Mouse (Mus musculus) forebrain, embryonic 15.5 days (tissue): ENCODE data around the gene Pecam1. TPM values are rescaled to one million over a fixed set of nuclear protein-coding genes. Genes with fewer than 3 reads are reported as not detected.
"Not testable (repeated sequence)": the region's sequence is repeated elsewhere in the genome, so short reads cannot be mapped to it uniquely, and the experiment has no call there.

Experiments
- ATAC-seq: fragments of 200-750 bp; cut with Nextera tagmentation; replicated peaks from 2 replicates; pipeline ENCODE4 v1.8.0; 2017; ENCODE audit warnings: mild to moderate bottlenecking, moderate TSS enrichment, moderate library complexity
- H3K27ac ChIP-seq: fragments of 300-500 bp; sonication (generic); replicated peaks from 2 replicates; pipeline ENCODE4 v1.5.1; 2015; ENCODE audit warnings: mild to moderate bottlenecking, inconsistent platforms
- H3K27me3 ChIP-seq: fragments of 300-500 bp; sonication (generic); 2 replicates; pipeline ENCODE4 v1.6.1; 2015; ENCODE audit warnings: inconsistent platforms
- H3K36me3 ChIP-seq: fragments of 300-500 bp; sonication (generic); 2 replicates; pipeline ENCODE4 v1.6.1; 2015; ENCODE audit warnings: mild to moderate bottlenecking, inconsistent platforms
- H3K4me1 ChIP-seq: fragments of 300-500 bp; sonication (generic); 2 replicates; pipeline ENCODE4 v1.6.1; 2015; ENCODE audit warnings: inconsistent platforms
- H3K4me2 ChIP-seq: fragments of 300-500 bp; sonication (generic); replicated peaks from 2 replicates; pipeline ENCODE4 v1.6.1; 2015; ENCODE audit warnings: mild to moderate bottlenecking, inconsistent platforms
- H3K4me3 ChIP-seq: fragments of 300-500 bp; sonication (generic); 2 replicates; pipeline ENCODE4 v1.5.1; 2015; ENCODE audit warnings: mild to moderate bottlenecking, inconsistent platforms
- H3K9ac ChIP-seq: fragments of 300-500 bp; sonication (generic); replicated peaks from 2 replicates; pipeline ENCODE4 v1.6.1; 2015; ENCODE audit warnings: mild to moderate bottlenecking, inconsistent platforms
- H3K9me3 ChIP-seq: fragments of 300-500 bp; sonication (generic); 2 replicates; pipeline ENCODE4 v1.6.1; 2016; ENCODE audit warnings: inconsistent platforms
- WGBS: fragments of 180-500 bp; shearing (Covaris S2); methylation state at CpG from one replicate; pipeline ENCODE4 v1.1.7; 2015; ENCODE audit warnings: mixed read lengths; 5-methylcytosine and 5-hydroxymethylcytosine counted together
- polyA plus RNA-seq: library from polyadenylated mRNA; unstranded; fragments of >200 nt; fragmentation: Nextera tagmentation; extraction: Ambion mirVana; gene quantifications from 2 replicates; pipeline ENCODE4 v1.2.1, GENCODE M21; 2015

Pecam1 gene
- polyA plus RNA-seq, 1 experiment from 2014 or later, result 12.1 TPM

DNA sequence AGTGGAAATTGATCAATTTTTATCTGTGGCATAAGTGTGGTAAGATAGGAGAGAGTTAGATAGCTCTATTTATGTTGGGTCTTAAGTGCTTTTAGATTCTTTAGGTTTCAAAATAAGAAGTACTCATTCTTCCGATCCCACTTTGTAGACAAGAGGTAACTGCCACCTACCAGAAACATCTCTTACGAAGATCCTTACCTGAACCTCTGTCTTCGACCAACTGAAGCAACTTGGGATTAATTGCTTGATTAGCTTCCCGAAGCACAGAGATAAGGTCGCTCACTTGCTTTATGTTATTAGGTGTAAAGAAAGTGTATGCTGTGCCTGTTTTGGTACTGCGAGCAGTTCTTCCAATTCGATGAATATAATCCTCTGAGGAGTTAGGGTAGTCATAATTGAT is 31.8 kb upstream of the Pecam1 start:
- not testable (repeated sequence) for H3K4me3 ChIP-seq, H3K9ac ChIP-seq, H3K4me2 ChIP-seq, ATAC-seq, H3K27me3 ChIP-seq, H3K9me3 ChIP-seq, H3K27ac ChIP-seq
- peaks cover 55% of the 10 kb centered on the region for H3K4me1 ChIP-seq
- 90% methylated on average over 7 of the region's 7 CpGs for WGBS
- peaks cover 63% of the 10 kb centered on the region for H3K36me3 ChIP-seq

DNA sequence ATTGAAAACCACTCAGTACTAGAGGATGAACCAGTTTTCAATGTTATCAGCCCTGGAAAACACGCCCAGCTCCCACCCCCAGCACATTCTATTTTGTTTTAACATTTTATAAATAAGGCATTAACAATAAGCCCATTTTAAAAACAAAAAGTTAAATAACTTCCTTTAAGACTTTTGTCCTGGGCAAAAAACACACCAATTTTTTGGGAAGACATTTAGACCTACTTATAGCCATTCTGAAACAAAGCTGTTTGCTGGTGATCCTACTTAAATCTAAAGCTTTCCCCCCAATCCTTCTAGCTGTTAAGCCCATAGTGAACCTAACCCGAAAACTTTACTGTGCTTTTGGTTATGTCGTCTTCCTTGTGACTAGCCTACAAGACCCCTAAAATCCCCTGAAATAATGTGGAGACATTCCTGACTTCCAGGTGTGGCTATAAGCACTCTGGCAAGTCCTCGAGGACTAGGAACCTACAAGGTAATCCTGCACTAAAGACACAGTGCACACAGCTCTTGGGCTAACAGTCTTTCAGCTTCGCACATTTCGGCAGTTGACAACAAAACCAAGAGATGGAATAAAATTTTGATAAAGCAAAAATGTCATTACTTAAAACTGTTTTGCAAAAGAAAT is 30.3 kb upstream of the Pecam1 start:
- ATAC-seq, result no peak
- Histone ChIP-seq H3K27ac (peak overlapping the region; percentile 95), H3K27me3 (no peaks in the 10 kb centered on the region), H3K9ac (no peak overlapping the region), H3K4me1 (peaks cover 44% of the 10 kb centered on the region), H3K4me3 (no peak overlapping the region), H3K9me3 (no peaks in the 10 kb centered on the region), H3K4me2 (no peak overlapping the region), H3K36me3 (peaks cover 58% of the 10 kb centered on the region)
- 73% methylated on average over 6 of the region's 6 CpGs for WGBS

DNA sequence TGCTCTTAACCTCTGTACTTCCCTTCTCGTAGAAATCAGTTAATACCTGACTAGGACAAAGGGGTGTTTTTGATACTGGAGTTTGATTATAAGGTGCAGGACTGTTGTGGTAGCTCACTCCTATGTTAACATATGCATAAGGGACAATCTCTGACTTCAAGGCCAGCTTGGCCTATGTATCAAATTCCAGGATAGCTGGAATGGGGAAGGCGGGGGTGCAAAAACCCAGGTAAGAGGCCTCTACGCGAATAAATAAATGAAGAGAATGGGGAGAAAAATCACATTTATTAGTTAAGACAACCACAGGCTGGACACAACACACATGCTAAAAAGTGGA is 29.6 kb upstream of the Pecam1 start:
- Histone ChIP-seq H3K4me3 (no peak overlapping the region), H3K36me3 (peaks cover 58% of the 10 kb centered on the region), H3K27ac (peak overlapping the region; percentile 95), H3K4me1 (peaks cover 37% of the 10 kb centered on the region), H3K9ac (no peak overlapping the region), H3K4me2 (peak overlapping the region; percentile 91; the same call in 1 of the 2 replicates), H3K9me3 (no peaks in the 10 kb centered on the region), H3K27me3 (no peaks in the 10 kb centered on the region)
- WGBS, result 64% methylated on average over 4 of the region's 4 CpGs
- ATAC-seq, result no peak; the same call in 1 of the 2 replicates

DNA sequence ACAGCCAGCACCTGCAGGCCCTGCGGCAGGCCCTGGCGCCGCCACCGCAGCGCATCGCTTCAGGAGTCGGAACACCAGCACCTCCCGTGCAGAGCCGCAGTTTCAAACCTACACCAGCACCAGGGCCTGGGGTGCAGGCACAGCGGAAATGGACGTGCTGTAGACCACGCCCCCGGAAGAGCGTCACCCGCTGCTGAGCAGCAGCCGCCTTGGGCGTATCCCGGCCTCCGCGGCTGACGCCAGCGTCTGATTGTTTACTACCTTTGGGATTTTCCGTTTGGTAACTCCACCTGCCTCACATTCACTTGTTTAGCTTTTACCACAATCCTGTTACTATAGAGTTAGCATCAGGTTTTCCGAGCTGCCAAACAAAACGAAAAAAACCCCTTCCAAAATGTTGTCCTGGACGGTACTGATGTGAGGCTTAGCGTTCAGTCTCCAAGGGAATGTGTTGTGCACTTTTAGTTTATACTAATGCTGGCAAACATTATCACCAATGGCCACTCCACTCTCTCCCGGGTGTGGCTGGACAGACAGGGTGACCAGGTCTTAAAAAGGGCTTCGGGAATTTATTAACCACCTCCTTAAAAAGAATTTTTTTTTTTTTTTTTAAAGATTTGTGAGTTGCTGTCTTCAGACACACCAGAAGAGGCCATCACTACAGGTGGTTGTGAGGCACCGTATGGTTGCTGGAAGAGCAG is 29.1 kb upstream of the Pecam1 start, which contains the start of gene Polg2:
Gene Polg2 (minus strand): TSS at position 150 of the 701 bp plus-strand sequence.
- H3K36me3 ChIP-seq, result peaks cover 58% of the 10 kb centered on the region
- peak; percentile 99 for ATAC-seq

DNA sequence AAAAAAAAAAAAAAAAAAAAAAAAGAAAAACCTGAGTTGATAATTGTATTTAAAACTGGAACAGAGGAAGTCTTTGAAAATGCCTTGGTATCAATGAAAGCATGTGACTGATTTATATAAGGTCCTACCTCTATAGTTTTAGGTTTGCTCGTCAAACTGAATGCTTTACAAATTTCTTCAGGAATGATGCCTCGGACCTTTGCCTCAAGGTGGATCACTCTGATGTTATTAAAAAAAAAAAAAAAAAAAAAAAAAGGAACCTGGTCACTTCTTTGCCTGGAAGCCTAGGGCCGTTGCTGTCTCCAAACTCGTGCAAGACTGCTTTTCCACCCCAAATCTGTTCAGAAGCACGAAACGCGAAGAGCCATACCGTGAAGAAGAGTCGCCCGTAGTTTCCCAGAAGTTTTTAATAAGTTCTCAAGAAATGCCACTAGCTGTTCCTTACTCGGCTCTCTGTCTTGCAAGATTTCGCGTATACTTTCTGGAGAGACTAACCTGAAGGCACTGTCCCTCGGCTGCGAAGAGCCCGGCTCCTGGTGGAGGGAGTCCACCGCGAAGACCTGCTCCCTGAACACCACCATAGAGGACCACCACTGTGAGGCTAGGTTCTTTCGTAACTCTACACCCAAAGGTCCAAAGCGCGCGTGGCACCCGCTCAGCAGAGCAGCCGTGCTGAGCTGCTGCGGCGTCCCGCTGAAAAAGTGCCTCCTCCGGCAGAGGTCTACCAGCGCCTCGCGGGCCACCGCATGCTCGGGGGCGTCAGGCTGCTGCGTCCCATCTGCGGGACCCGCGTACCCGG is 28.4 kb upstream of the Pecam1 start:
- Histone ChIP-seq H3K9me3 (no peaks in the 10 kb centered on the region), H3K27ac (peak overlapping the region; percentile 95), H3K4me2 (peak overlapping the region; percentile 91), H3K36me3 (peaks cover 58% of the 10 kb centered on the region), H3K4me3 (peak overlapping the region; percentile 75), H3K27me3 (no peaks in the 10 kb centered on the region), H3K9ac (peak overlapping the region; percentile 82), H3K4me1 (peaks cover 30% of the 10 kb centered on the region)
- 3% methylated on average over 39 of the region's 39 CpGs for WGBS
- ATAC-seq, result peak; percentile 81; the same call in 1 of the 2 replicates

More for the DNA sequence above, 29.1 kb upstream of the Pecam1 start, which contains the start of gene Polg2:
- H3K27me3 ChIP-seq, result no peaks in the 10 kb centered on the region
- peak within 1 kb of the TSS; percentile 75 for H3K4me3 ChIP-seq
- no peaks in the 10 kb centered on the region for H3K9me3 ChIP-seq
- peaks cover 34% of the 10 kb centered on the region for H3K4me1 ChIP-seq
- peak within 1 kb of the TSS; percentile 82 for H3K9ac ChIP-seq
- H3K27ac ChIP-seq, result peak within 1 kb of the TSS; percentile 95
- peak within 1 kb of the TSS; percentile 91 for H3K4me2 ChIP-seq
- 3% methylated on average over 30 of the region's 30 CpGs for WGBS

DNA sequence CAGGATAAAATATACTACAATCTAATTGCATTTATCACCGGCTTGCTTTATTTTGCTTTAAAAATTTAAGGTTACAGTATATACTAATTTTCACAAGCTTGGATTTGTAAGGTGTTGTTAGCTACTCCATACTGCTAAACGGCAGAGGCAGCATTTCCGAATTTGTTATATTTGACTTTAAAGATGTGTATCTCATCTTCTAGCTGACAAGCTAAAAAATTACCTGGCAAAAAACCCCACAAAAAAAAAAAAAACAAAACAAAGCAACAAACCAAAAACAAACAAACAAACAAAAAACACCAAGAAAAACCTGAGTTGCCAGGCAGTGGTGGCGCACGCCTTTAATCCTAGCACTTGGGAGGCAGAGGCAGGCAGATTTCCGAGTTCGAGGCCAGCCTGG is 27.7 kb upstream of the Pecam1 start:
- H3K36me3 ChIP-seq, result peaks cover 58% of the 10 kb centered on the region
- no peaks in the 10 kb centered on the region for H3K9me3 ChIP-seq
- ATAC-seq, result no peak
- peaks cover 25% of the 10 kb centered on the region for H3K4me1 ChIP-seq
- H3K27me3 ChIP-seq, result no peaks in the 10 kb centered on the region
- peak overlapping the region; percentile 91; the same call in 1 of the 2 replicates for H3K4me2 ChIP-seq
- H3K27ac ChIP-seq, result no peak overlapping the region
- no peak overlapping the region for H3K4me3 ChIP-seq
- H3K9ac ChIP-seq, result no peak overlapping the region
- 94% methylated on average over 7 of the region's 7 CpGs for WGBS

DNA sequence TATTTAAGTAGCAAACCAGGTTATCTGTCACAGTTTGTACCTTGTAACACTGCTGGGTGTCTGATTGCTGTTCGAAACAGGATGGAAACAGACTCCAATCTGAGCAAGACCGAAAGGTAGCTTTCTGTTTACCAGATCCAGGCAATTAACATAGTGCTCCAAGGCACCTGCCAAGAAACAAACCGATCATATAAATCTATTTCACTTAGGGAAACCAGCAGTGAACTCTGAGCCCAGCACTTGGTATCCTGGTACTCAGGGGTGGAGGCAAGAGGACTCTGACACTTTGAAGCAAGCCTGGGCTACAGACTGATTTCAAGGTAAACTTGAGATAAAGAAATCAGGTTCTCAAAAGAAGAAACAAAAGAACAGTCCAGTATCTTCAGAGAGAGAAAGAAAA is 27.0 kb upstream of the Pecam1 start:
- H3K9me3 ChIP-seq, result no peaks in the 10 kb centered on the region
- WGBS, result 95% methylated on average over 3 of the region's 3 CpGs
- H3K9ac ChIP-seq, result 0 out of 2 replicates have a peak overlapping the region, but pooled peaks have one; percentile 10
- ATAC-seq, result no peak
- H3K27ac ChIP-seq, result no peak overlapping the region
- no peak overlapping the region for H3K4me3 ChIP-seq
- peaks cover 58% of the 10 kb centered on the region for H3K36me3 ChIP-seq
- no peaks in the 10 kb centered on the region for H3K27me3 ChIP-seq
- peaks cover 25% of the 10 kb centered on the region for H3K4me1 ChIP-seq
- no peak overlapping the region for H3K4me2 ChIP-seq

DNA sequence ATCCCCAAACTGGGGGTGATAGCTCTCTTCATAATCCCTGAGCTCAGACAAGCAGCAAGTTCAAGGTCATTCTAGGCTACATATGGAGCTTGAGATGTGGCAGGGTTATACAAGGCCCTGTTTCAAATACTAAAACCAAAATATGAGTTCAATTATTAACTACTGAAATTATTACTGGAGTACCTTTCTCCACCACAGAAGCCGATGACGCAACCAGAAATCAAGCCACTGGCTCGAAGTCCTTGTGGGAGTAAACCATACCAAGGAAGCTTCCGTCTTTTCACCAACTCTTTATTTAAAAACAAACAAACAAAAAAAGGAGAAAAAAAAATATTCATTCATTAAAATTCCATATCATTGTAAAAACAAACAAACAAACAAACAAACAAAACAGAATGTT is 26.5 kb upstream of the Pecam1 start:
- Histone ChIP-seq H3K4me3 (no peak overlapping the region), H3K9me3 (no peaks in the 10 kb centered on the region), H3K36me3 (peaks cover 58% of the 10 kb centered on the region), H3K9ac (no peak overlapping the region), H3K27me3 (no peaks in the 10 kb centered on the region), H3K27ac (no peak overlapping the region), H3K4me1 (peaks cover 25% of the 10 kb centered on the region), H3K4me2 (no peak overlapping the region)
- 97% methylated on average over 4 of the region's 4 CpGs for WGBS
- no peak for ATAC-seq

DNA sequence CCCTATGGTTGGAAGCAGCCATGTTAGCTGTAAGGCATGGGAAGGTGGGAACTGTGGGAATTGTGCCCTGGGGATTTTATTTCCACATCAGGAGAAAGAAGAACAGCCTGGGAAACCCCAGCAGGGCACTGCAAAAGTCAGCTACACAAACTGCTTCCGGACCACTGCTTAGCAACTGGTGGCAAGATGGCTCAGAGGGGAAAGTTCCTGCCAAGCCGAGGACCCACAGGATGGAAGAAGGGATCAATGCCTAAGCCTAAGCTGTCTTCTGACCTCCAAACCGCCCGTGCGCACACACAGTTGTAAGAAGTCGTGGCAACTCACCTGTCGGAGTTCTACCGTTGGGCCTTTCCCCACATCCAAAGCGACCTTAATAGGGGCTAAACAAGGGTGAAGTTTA is 22.6 kb upstream of the Pecam1 start:
- 91% methylated on average over 9 of the region's 9 CpGs for WGBS
- Histone ChIP-seq H3K27me3 (no peaks in the 10 kb centered on the region), H3K27ac (no peak overlapping the region), H3K4me3 (no peak overlapping the region), H3K9ac (no peak overlapping the region), H3K4me2 (no peak overlapping the region), H3K4me1 (0 out of 2 replicates have a peak, but pooled peaks cover 3% of the 10 kb centered on the region), H3K9me3 (no peaks in the 10 kb centered on the region), H3K36me3 (peaks cover 55% of the 10 kb centered on the region)
- ATAC-seq, result no peak

DNA sequence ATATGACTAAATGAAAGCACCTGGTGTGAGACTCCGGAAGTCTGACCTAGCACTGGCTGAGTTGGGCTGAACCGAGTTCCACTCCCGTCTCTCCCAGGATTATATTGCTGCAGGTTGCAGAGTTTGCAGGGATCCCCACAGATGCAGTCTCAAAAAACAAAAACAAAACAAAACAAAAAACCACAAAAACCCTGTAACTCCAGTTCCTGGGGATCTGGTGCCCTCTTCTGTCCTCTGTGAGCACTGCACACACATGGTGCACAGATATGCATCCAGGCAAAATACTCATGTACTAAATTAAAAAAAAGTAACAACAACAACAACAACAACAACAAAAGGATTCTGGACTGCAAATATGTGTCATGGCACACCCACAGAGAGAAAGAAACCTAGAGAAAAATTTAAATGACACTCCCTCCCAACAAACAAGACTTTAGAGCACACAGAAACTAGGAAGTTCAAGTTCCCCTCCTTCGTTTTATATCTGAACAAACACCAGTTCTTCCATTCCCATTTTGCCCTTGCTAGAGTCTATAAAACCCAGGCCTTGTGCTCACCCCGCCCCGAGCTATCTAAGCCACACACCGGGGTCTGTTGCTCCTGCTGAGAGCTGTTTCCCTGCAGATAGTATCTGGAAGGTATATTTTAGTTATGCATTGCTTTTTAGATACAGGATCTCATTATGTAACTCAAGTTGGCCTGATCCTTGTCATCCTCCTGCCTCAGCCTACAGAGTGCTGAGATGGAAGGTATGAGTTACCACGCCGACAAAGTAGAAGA is 20.0 kb upstream of the Pecam1 start:
- Histone ChIP-seq H3K27ac (no peak overlapping the region), H3K4me1 (no peaks in the 10 kb centered on the region), H3K36me3 (peaks cover 64% of the 10 kb centered on the region), H3K9ac (no peak overlapping the region), H3K27me3 (no peaks in the 10 kb centered on the region), H3K4me2 (no peak overlapping the region), H3K4me3 (no peak overlapping the region), H3K9me3 (no peaks in the 10 kb centered on the region)
- 98% methylated on average over 9 of the region's 9 CpGs for WGBS
- ATAC-seq, result no peak

DNA sequence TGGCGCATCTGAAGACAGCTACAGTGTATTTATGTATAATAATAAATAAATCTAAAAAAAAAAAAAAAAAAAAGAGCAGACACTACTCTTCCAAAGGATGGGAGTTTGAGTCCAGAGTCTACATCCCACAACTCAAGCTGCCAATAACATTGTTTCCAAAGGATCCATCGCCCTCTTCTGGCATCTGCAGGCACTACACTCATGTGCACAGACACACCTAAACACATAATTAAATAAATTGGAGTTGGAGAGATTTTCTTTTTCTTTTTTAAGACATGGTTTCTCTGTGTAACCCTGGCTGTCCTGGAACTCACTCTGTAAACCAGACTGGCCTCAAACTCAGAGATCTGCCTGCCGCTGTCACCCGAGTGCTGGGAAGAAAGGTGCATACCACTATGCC is 17.1 kb upstream of the Pecam1 start:
- no peaks in the 10 kb centered on the region for H3K4me1 ChIP-seq
- 94% methylated on average over 4 of the region's 4 CpGs for WGBS
- no peak overlapping the region for H3K4me2 ChIP-seq
- no peaks in the 10 kb centered on the region for H3K9me3 ChIP-seq
- H3K36me3 ChIP-seq, result peaks cover 35% of the 10 kb centered on the region
- H3K27ac ChIP-seq, result no peak overlapping the region
- H3K27me3 ChIP-seq, result no peaks in the 10 kb centered on the region
- H3K4me3 ChIP-seq, result no peak overlapping the region
- H3K9ac ChIP-seq, result no peak overlapping the region
- ATAC-seq, result no peak
